Comparison of ENCODE assay signal across 15 mouse cellular contexts in the genomic region with DNA sequence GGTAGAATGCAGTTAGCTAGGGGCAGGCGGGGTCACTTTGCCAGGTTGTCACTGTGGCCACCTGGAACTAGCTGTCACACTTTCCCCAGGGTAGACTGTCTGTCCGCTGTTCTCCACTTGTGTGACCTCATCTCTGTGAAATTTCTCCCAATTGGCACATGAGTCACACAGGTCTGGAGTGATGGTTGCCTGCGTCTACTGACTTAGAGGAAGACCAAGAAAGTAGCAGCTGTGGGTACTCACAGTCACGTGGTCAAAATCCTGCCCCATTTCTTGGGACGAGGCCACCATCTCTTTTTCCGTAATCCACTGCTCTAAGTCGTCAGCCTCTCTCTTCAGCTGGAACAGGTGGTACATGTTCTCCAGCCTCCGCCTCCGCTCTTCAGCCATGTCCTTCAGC.
DNase-seq lines count a peak whose midpoint lies in the region; ATAC-seq and TF ChIP-seq lines count a peak whose summit lies in the region.
"Had no signal": no experiment of that assay in that cellular context is flagged by ENCODE, and none has a peak within 500 bp of the region (broad histone marks: within the 10 kb centered on the region; RNA-seq: fewer than 3 reads in every experiment).

No protein-coding gene starts in this region.

- no peak for TF ChIP-seq EP300 in lung, postnatal 0 days (IDR thresholded peaks at IDR 0.05)

- H3K4me2 ChIP-seq in lung, postnatal 0 days (replicated peaks; ENCODE audit: low read depth, low read length) = no peak overlapping the region
- H3K4me2 ChIP-seq in limb, embryonic 14.5 days (replicated peaks; ENCODE audit: low read depth, low read length, severe bottlenecking) = no peak overlapping the region
- H3K4me2 ChIP-seq: forebrain, embryonic 15.5 days; hindbrain, embryonic 13.5 days had no signal

- H3K4me3 ChIP-seq in heart, embryonic 10.5 days = no peak overlapping the region
- no peak overlapping the region for H3K4me3 ChIP-seq in lung, postnatal 0 days (ENCODE audit: low read depth, low read length)
- H3K4me3 ChIP-seq in limb, embryonic 14.5 days (replicated peaks; ENCODE audit: low read length) = no peak overlapping the region
- H3K4me3 ChIP-seq: forebrain, embryonic 15.5 days; hindbrain, embryonic 13.5 days had no signal

- TF ChIP-seq POLR2A in limb, embryonic 14.5 days (IDR thresholded peaks at IDR 0.05; ENCODE audit: borderline replicate concordance, extremely low read depth, insufficient read depth, insufficient read length) = no peak

- 88% methylated on average over 9 of the region's 9 CpGs for WGBS in heart, embryonic 10.5 days
- 67% methylated on average over 9 of the region's 9 CpGs for WGBS in lung, postnatal 0 days
- WGBS in limb, embryonic 14.5 days = 75% methylated on average over 9 of the region's 9 CpGs

- H3K4me1 ChIP-seq in heart, embryonic 10.5 days = no peaks in the 10 kb centered on the region
- no peaks in the 10 kb centered on the region for H3K4me1 ChIP-seq in lung, postnatal 0 days (ENCODE audit: insufficient read depth, low read depth, low read length)
- no peaks in the 10 kb centered on the region for H3K4me1 ChIP-seq in limb, embryonic 14.5 days (ENCODE audit: control insufficient read depth, insufficient read depth, low read length)
- H3K4me1 ChIP-seq: forebrain, embryonic 15.5 days had no signal

- no peak overlapping the region for H3K27ac ChIP-seq in heart, embryonic 10.5 days
- H3K27ac ChIP-seq in lung, postnatal 0 days (ENCODE audit: low read length) = no peak overlapping the region
- H3K27ac ChIP-seq in limb, embryonic 14.5 days (replicated peaks; ENCODE audit: low read depth, low read length) = no peak overlapping the region
- H3K27ac ChIP-seq: forebrain, embryonic 15.5 days; hindbrain, embryonic 13.5 days; hindbrain, postnatal 0 days had no signal

- peak; percentile 37; the same call in 1 of the 2 replicates for ATAC-seq in lung, postnatal 0 days
- ATAC-seq in limb, embryonic 14.5 days (ENCODE audit: low FRiP score, low read depth) = 0 out of 2 replicates have a peak, but pooled peaks have one; percentile 28
- ATAC-seq: CD4-positive, CD25-positive, alpha-beta regulatory T cell, adult 4 months; forebrain, embryonic 15.5 days; hindbrain, postnatal 0 days had no signal

- DNase-seq in heart, embryonic 10.5 days (ENCODE audit: low spot score) = peak; percentile 74
- DNase-seq in heart, adult 9 months (ENCODE audit: low spot score in 2 of 2) = no peak
- no peak for DNase-seq in lung, postnatal 0 days (ENCODE audit: low spot score)
- DNase-seq in lung, postnatal 36 days = no peak
- DNase-seq in limb, embryonic 14.5 days (ENCODE audit: low spot score) = no peak
- no peak for DNase-seq in testis, postnatal 10 days (ENCODE audit: low spot score)
- DNase-seq: adrenal gland, adult 8-10 months; adrenal gland, postnatal 36 days; gastrocnemius, postnatal 14 days; heart, postnatal 14 days had no signal

- no peaks in the 10 kb centered on the region for H3K9me3 ChIP-seq in heart, embryonic 10.5 days
- H3K9me3 ChIP-seq in lung, postnatal 0 days (ENCODE audit: low read length) = no peaks in the 10 kb centered on the region
- H3K9me3 ChIP-seq in limb, embryonic 14.5 days (ENCODE audit: control insufficient read depth, low read length) = no peaks in the 10 kb centered on the region
- H3K9me3 ChIP-seq: forebrain, embryonic 15.5 days; G1E; hindbrain, embryonic 13.5 days had no signal

- peaks cover 26% of the 10 kb centered on the region for H3K36me3 ChIP-seq in heart, embryonic 10.5 days
- no peaks in the 10 kb centered on the region for H3K36me3 ChIP-seq in lung, postnatal 0 days (ENCODE audit: insufficient read depth, low read length)
- H3K36me3 ChIP-seq in limb, embryonic 14.5 days (ENCODE audit: control insufficient read depth, insufficient read depth, low read length) = no peaks in the 10 kb centered on the region
- H3K36me3 ChIP-seq: forebrain, embryonic 15.5 days; hindbrain, embryonic 13.5 days had no signal

- no peak overlapping the region for H3K9ac ChIP-seq in lung, postnatal 0 days (replicated peaks; ENCODE audit: low read depth)
- H3K9ac ChIP-seq in limb, embryonic 14.5 days (ENCODE audit: low read depth, low read length, severe bottlenecking) = no peak overlapping the region
- H3K9ac ChIP-seq: forebrain, embryonic 15.5 days; hindbrain, embryonic 13.5 days had no signal

- TF ChIP-seq CTCF in lung, postnatal 0 days (IDR thresholded peaks at IDR 0.05) = no peak

- H3K27me3 ChIP-seq in heart, embryonic 10.5 days (ENCODE audit: insufficient read depth, poor library complexity, severe bottlenecking) = peaks cover 15% of the 10 kb centered on the region; the same call in 1 of the 2 replicates
- H3K27me3 ChIP-seq in lung, postnatal 0 days (replicated peaks; ENCODE audit: insufficient read depth, low read length) = no peaks in the 10 kb centered on the region
- H3K27me3 ChIP-seq in limb, embryonic 14.5 days (ENCODE audit: control insufficient read depth, insufficient read depth, low read length) = no peaks in the 10 kb centered on the region
- H3K27me3 ChIP-seq: forebrain, embryonic 15.5 days; hindbrain, embryonic 13.5 days had no signal
